Mouse (Mus musculus) liver, embryonic 16.5 days (tissue): ENCODE measurements around the gene Ranbp9. TPM values are rescaled to one million over a fixed set of nuclear protein-coding genes. Genes with fewer than 3 reads are reported as not detected.

ENCODE experiments used
- polyA plus RNA-seq: library from polyadenylated mRNA; unstranded; fragments of >200 nt; fragmentation: Nextera tagmentation; extraction: Ambion mirVana; gene quantifications from 2 replicates; pipeline ENCODE4 v1.2.1, GENCODE M21; 2015

Gene Ranbp9
- polyA plus RNA-seq, 1 experiment from 2014 or later: 2.3 TPM

Other genes with a start within 250 kb of the Ranbp9 start
- 0.59 and 0.63 TPM in 2 replicates for gene Gfod1, start 177.1 kb downstream of the Ranbp9 start, polyA plus RNA-seq
- gene Sirt5, start 115.8 kb downstream of the Ranbp9 start, polyA plus RNA-seq: 5.1 and 6.0 TPM in 2 replicates
- gene Nol7, start 82.9 kb downstream of the Ranbp9 start, polyA plus RNA-seq: 77.7 and 78.6 TPM in 2 replicates
- 4.9 and 5.4 TPM in 2 replicates for gene Mcur1, start 78.9 kb upstream of the Ranbp9 start, polyA plus RNA-seq
- not detected in 2 replicates for gene Rnf182, start 134.4 kb upstream of the Ranbp9 start, polyA plus RNA-seq